Comparison of ENCODE assay signal across 12 mouse cellular contexts in genomic region chr5:125491107-125491506, GRCm38 (mm10). TPM values are rescaled to one million over a fixed set of nuclear protein-coding genes. Genes with fewer than 3 reads are reported as not detected.
A peak's percentile ranks its signal among the peaks of the same experiment; 100 is the strongest.
DNase-seq lines count a peak whose midpoint lies in the region; ATAC-seq and TF ChIP-seq lines count a peak whose summit lies in the region.
"Had no signal": no experiment of that assay in that cellular context is flagged by ENCODE, and none has a peak within 500 bp of the region (broad histone marks: within the 10 kb centered on the region; RNA-seq: fewer than 3 reads in every experiment).

No protein-coding gene starts in this region.

- no peak for TF ChIP-seq CTCF in layer of hippocampus, adult 2 months (conservative IDR thresholded peaks at IDR 0.05)

- WGBS in hindbrain, embryonic 15.5 days: 80% methylated on average over 10 of the region's 10 CpGs
- 88% methylated on average over 10 of the region's 10 CpGs for WGBS in forebrain, embryonic 16.5 days

- H3K36me3 ChIP-seq in hindbrain, embryonic 15.5 days: peaks cover 28% of the 10 kb centered on the region
- H3K36me3 ChIP-seq in forebrain, embryonic 16.5 days (ENCODE audit: control insufficient read depth, insufficient read depth): peaks cover 11% of the 10 kb centered on the region; the same call in 1 of the 2 replicates

- DNase-seq in layer of hippocampus, adult 2 months (ENCODE audit: low spot score in 2 of 2): no peak
- no peak for DNase-seq in layer of hippocampus, postnatal 14 days (ENCODE audit: low spot score in 2 of 2)
- peak; percentile 64 for DNase-seq in cerebellum, adult 8-10 months
- DNase-seq in gastrocnemius, postnatal 10 days: peak; percentile 51
- DNase-seq in thymus, postnatal 25 days: no peak
- DNase-seq: kidney, postnatal 25 days; lung, postnatal 4 days had no signal

- no peak for ATAC-seq in hindbrain, embryonic 15.5 days (ENCODE audit: low FRiP score, low read depth)
- ATAC-seq in forebrain, embryonic 16.5 days: no peak
- ATAC-seq: forebrain, embryonic 15.5 days had no signal

- H3K9me3 ChIP-seq in hindbrain, embryonic 15.5 days: no peaks in the 10 kb centered on the region
- no peaks in the 10 kb centered on the region for H3K9me3 ChIP-seq in forebrain, embryonic 16.5 days (ENCODE audit: control insufficient read depth, low read length)
- H3K9me3 ChIP-seq: forebrain, embryonic 15.5 days; stomach, embryonic 15.5 days had no signal

- H3K4me3 ChIP-seq in layer of hippocampus, adult 2 months: no peak overlapping the region
- no peak overlapping the region for H3K4me3 ChIP-seq in hindbrain, embryonic 15.5 days
- no peak overlapping the region for H3K4me3 ChIP-seq in forebrain, embryonic 16.5 days (replicated peaks; ENCODE audit: low read length)
- H3K4me3 ChIP-seq: forebrain, embryonic 15.5 days; stomach, embryonic 15.5 days had no signal

- peaks cover 14% of the 10 kb centered on the region for H3K4me1 ChIP-seq in hindbrain, embryonic 15.5 days (replicated peaks)
- H3K4me1 ChIP-seq in forebrain, embryonic 16.5 days (replicated peaks; ENCODE audit: control insufficient read depth, insufficient read depth, low read length): peaks cover 7% of the 10 kb centered on the region; the same call in 1 of the 2 replicates
- H3K4me1 ChIP-seq: stomach, embryonic 15.5 days had no signal

- no peak overlapping the region for H3K9ac ChIP-seq in hindbrain, embryonic 15.5 days
- no peak overlapping the region for H3K9ac ChIP-seq in forebrain, embryonic 16.5 days (replicated peaks; ENCODE audit: low read depth, low read length)
- H3K9ac ChIP-seq: forebrain, embryonic 15.5 days; liver, embryonic 14.5 days; stomach, embryonic 15.5 days had no signal

- peak overlapping the region; percentile 70 for H3K27ac ChIP-seq in layer of hippocampus, adult 2 months
- H3K27ac ChIP-seq in hindbrain, embryonic 15.5 days (replicated peaks): peak overlapping the region; percentile 57
- H3K27ac ChIP-seq in forebrain, embryonic 16.5 days (ENCODE audit: low read length): no peak overlapping the region
- H3K27ac ChIP-seq: forebrain, embryonic 15.5 days; liver, embryonic 14.5 days; stomach, embryonic 15.5 days had no signal

- no peak overlapping the region for H3K4me2 ChIP-seq in hindbrain, embryonic 15.5 days
- no peak overlapping the region for H3K4me2 ChIP-seq in forebrain, embryonic 16.5 days (ENCODE audit: low read length)
- H3K4me2 ChIP-seq: forebrain, embryonic 15.5 days; stomach, embryonic 15.5 days had no signal

- no peaks in the 10 kb centered on the region for H3K27me3 ChIP-seq in hindbrain, embryonic 15.5 days
- H3K27me3 ChIP-seq in forebrain, embryonic 16.5 days (replicated peaks; ENCODE audit: control insufficient read depth, insufficient read depth, low read length): no peaks in the 10 kb centered on the region
- H3K27me3 ChIP-seq: forebrain, embryonic 15.5 days; stomach, embryonic 15.5 days had no signal

RNA-seq across cellular contexts. Expression of gene Aacs, which starts 15.5 kb away (rescaled TPM):
- 10 to 100 TPM; 48.1 to 55.5 TPM for total RNA-seq in layer of hippocampus, adult 2 months (2021)
- total RNA-seq in layer of hippocampus, postnatal 14 days (2021): 10 to 100 TPM; 77.1 to 87.7 TPM
- total RNA-seq in gastrocnemius, postnatal 10 days (2021): 1 to 10 TPM; 5.1 to 6.6 TPM
- 104 and 106 TPM in 2 replicates for polyA plus RNA-seq in hindbrain, embryonic 15.5 days (2015; fragmentation: Nextera tagmentation; extraction: Ambion mirVana)
- 96.0 and 98.9 TPM in 2 replicates for polyA plus RNA-seq in forebrain, embryonic 16.5 days (2015; fragmentation: Nextera tagmentation; extraction: Ambion mirVana)

RNA-seq across cellular contexts. Expression of gene Tmem132b, which starts 40.5 kb away (rescaled TPM):
- total RNA-seq in layer of hippocampus, adult 2 months (2021): 100 to 1,000 TPM; 117 to 127 TPM
- total RNA-seq in layer of hippocampus, postnatal 14 days (2021): 100 to 1,000 TPM in 1 of 2 experiments, 10 to 100 TPM in 1; 98.9 to 106 TPM
- under 1 TPM; 0.21 to 0.56 TPM for total RNA-seq in gastrocnemius, postnatal 10 days (2021)
- polyA plus RNA-seq in hindbrain, embryonic 15.5 days (2015; fragmentation: Nextera tagmentation; extraction: Ambion mirVana): 6.2 and 6.4 TPM in 2 replicates
- polyA plus RNA-seq in forebrain, embryonic 16.5 days (2015; fragmentation: Nextera tagmentation; extraction: Ambion mirVana): 8.4 and 9.1 TPM in 2 replicates
- polyA plus RNA-seq: liver, embryonic 14.5 days had no signal

RNA-seq across cellular contexts. Expression of gene Bri3bp, which starts 49.7 kb away (rescaled TPM):
- 100 to 1,000 TPM in 1 of 2 experiments, 10 to 100 TPM in 1; 93.2 to 107 TPM for total RNA-seq in layer of hippocampus, adult 2 months (2021)
- 10 to 100 TPM; 89.0 to 90.0 TPM for total RNA-seq in layer of hippocampus, postnatal 14 days (2021)
- 1 to 10 TPM; 7.6 to 8.0 TPM for total RNA-seq in gastrocnemius, postnatal 10 days (2021)
- polyA plus RNA-seq in hindbrain, embryonic 15.5 days (2015; fragmentation: Nextera tagmentation; extraction: Ambion mirVana): 39.4 and 42.8 TPM in 2 replicates
- polyA plus RNA-seq in forebrain, embryonic 16.5 days (2015; fragmentation: Nextera tagmentation; extraction: Ambion mirVana): 37.8 and 38.3 TPM in 2 replicates

RNA-seq across cellular contexts. Expression of gene Dhx37, which starts 57.2 kb away (rescaled TPM):
- total RNA-seq in layer of hippocampus, adult 2 months (2021): 10 to 100 TPM; 15.2 to 15.6 TPM
- total RNA-seq in layer of hippocampus, postnatal 14 days (2021): 10 to 100 TPM; 12.4 to 13.8 TPM
- total RNA-seq in gastrocnemius, postnatal 10 days (2021): 1 to 10 TPM; 3.7 to 4.6 TPM
- 10.9 and 11.6 TPM in 2 replicates for polyA plus RNA-seq in hindbrain, embryonic 15.5 days (2015; fragmentation: Nextera tagmentation; extraction: Ambion mirVana)
- 10.5 and 13.5 TPM in 2 replicates for polyA plus RNA-seq in forebrain, embryonic 16.5 days (2015; fragmentation: Nextera tagmentation; extraction: Ambion mirVana)

Comparison
In these comparisons a context has a peak if more than half of its experiments do, and no peak if none do; other contexts are left out.
1. DNase-seq: peak in cerebellum, adult 8-10 months (single experiment) and gastrocnemius, postnatal 10 days (single experiment); none in layer of hippocampus, adult 2 months (0 of 2), layer of hippocampus, postnatal 14 days (0 of 2) and thymus, postnatal 25 days (single experiment).
2. RNA of gene Aacs, which starts 15.5 kb away (total RNA-seq): 77.1 to 87.7 TPM in layer of hippocampus, postnatal 14 days and 48.1 to 55.5 TPM in layer of hippocampus, adult 2 months; 5.1 to 6.6 TPM in gastrocnemius, postnatal 10 days; every median in the first group is over 4 times any median in the second.
3. RNA of gene Tmem132b, which starts 40.5 kb away (total RNA-seq): 117 to 127 TPM in layer of hippocampus, adult 2 months and 98.9 to 106 TPM in layer of hippocampus, postnatal 14 days; 0.21 to 0.56 TPM in gastrocnemius, postnatal 10 days; every median in the first group is over 10 times any median in the second.
4. RNA of gene Bri3bp, which starts 49.7 kb away (total RNA-seq): 93.2 to 107 TPM in layer of hippocampus, adult 2 months and 89.0 to 90.0 TPM in layer of hippocampus, postnatal 14 days; 7.6 to 8.0 TPM in gastrocnemius, postnatal 10 days; every median in the first group is over 10 times any median in the second.